Mouse (Mus musculus): ENCODE results near the gene Arfrp1. TPM values are rescaled to one million over a fixed set of nuclear protein-coding genes. Genes with fewer than 3 reads are reported as not detected.

The Arfrp1 gene
- polyA plus RNA-seq, 2 experiments, result 14.8 to 21.1 TPM

DNA sequence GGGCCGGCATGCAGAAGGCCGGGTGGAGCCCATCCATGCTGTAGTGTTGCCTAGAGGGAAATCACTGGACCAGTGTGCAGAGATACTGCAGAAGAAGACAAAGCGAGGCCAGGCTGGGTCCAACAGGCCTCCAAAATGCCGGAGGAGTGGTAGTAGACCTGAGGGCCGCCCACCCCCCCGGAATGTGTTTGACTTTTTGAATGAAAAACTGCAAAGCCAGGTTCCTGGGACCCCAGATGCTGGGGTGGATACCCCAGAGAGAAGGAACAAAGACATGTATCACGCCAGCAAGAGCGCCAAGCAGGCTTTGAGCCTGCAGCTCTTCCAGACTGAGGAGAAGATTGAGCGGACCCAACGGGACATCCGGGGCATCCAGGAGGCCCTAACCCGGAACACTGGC is 14.6 kb upstream of the Arfrp1 start, which contains the start of gene Lime1:
Gene Lime1, plus strand, starts transcription at position 301 of the 400 bp plus-strand sequence.
- no peak for TF ChIP-seq EP300 (IDR thresholded peaks at IDR 0.05; ENCODE audit: low read depth)
- TF ChIP-seq CTCF (IDR thresholded peaks at IDR 0.05; ENCODE audit: low read depth), result no peak
- 85% methylated on average over 12 of the region's 12 CpGs for WGBS (ENCODE audit: insufficient replicate concordance)
- no peak within 1 kb of the TSS for H3K4me2 ChIP-seq (ENCODE audit: low read depth)
- H3K4me1 ChIP-seq (replicated peaks; ENCODE audit: control insufficient read depth in 2 of 2, insufficient read depth in 2 of 2, low read length in 1 of 2), result 0 out of 4 replicates have a peak, but pooled peaks cover 0 to 2% of the 10 kb centered on the region in 2 experiments
- H3K27ac ChIP-seq, result no peak within 1 kb of the TSS
- H3K9me3 ChIP-seq (ENCODE audit: control insufficient read depth, low read length), result no peaks in the 10 kb centered on the region
- peaks cover 24% of the 10 kb centered on the region for H3K36me3 ChIP-seq (replicated peaks; ENCODE audit: control insufficient read depth, insufficient read depth, low read depth)
- no peak within 1 kb of the TSS for H3K9ac ChIP-seq (replicated peaks)
- H3K4me3 ChIP-seq (ENCODE audit: insufficient read depth in 1 of 2, low read depth in 2 of 2, low read length in 2 of 2), result no peak within 1 kb of the TSS
- ATAC-seq (ENCODE audit: insufficient read depth) (no peak), DNase-seq (ENCODE audit: low read depth in 3 of 3, low spot score in 3 of 3) (no peak)
- no peaks in the 10 kb centered on the region for H3K27me3 ChIP-seq (ENCODE audit: control insufficient read depth, insufficient read depth, low read length)

- Histone ChIP-seq H3K9me3 (ENCODE audit: control insufficient read depth, low read length) (no peaks in the 10 kb centered on the region), H3K4me3 (ENCODE audit: insufficient read depth in 1 of 2, low read depth in 2 of 2, low read length in 2 of 2) (no peak overlapping the region), H3K4me2 (ENCODE audit: low read depth) (no peak overlapping the region), H3K27me3 (ENCODE audit: control insufficient read depth, insufficient read depth, low read length) (no peaks in the 10 kb centered on the region), H3K36me3 (replicated peaks; ENCODE audit: control insufficient read depth, insufficient read depth, low read depth) (peaks cover 24% of the 10 kb centered on the region), H3K4me1 (replicated peaks; ENCODE audit: control insufficient read depth in 2 of 2, insufficient read depth in 2 of 2, low read length in 1 of 2) (peaks cover under 1 to 4% of the 10 kb centered on the region in 2 experiments; a peak in 3 of 4 replicates), H3K27ac (no peak overlapping the region), H3K9ac (replicated peaks) (no peak overlapping the region)
- WGBS (ENCODE audit: insufficient replicate concordance), result 74% methylated on average over 5 of the region's 5 CpGs
- DNase-seq (ENCODE audit: low read depth in 3 of 3, low spot score in 3 of 3), result no peak
- no peak for ATAC-seq (ENCODE audit: insufficient read depth)
- no peak for TF ChIP-seq CTCF (IDR thresholded peaks at IDR 0.05; ENCODE audit: low read depth)
- no peak for TF ChIP-seq EP300 (IDR thresholded peaks at IDR 0.05; ENCODE audit: low read depth)
These were observed 13.5 kb upstream of the Arfrp1 start for GRCm38 (mm10) chr2:181378701-181379100.

- TF ChIP-seq EP300 (IDR thresholded peaks at IDR 0.05; ENCODE audit: low read depth), result no peak
- TF ChIP-seq CTCF (IDR thresholded peaks at IDR 0.05; ENCODE audit: low read depth), result no peak
- no peaks in the 10 kb centered on the region for H3K9me3 ChIP-seq (ENCODE audit: control insufficient read depth, low read length)
- H3K9ac ChIP-seq (replicated peaks), result no peak overlapping the region; the same call in 1 of the 2 replicates
- H3K4me3 ChIP-seq (ENCODE audit: insufficient read depth in 1 of 2, low read depth in 2 of 2, low read length in 2 of 2), result no peak overlapping the region
- peaks cover 20% of the 10 kb centered on the region for H3K36me3 ChIP-seq (replicated peaks; ENCODE audit: control insufficient read depth, insufficient read depth, low read depth)
- peaks cover 3 to 6% of the 10 kb centered on the region in 2 experiments; a peak in 3 of 4 replicates for H3K4me1 ChIP-seq (replicated peaks; ENCODE audit: control insufficient read depth in 2 of 2, insufficient read depth in 2 of 2, low read length in 1 of 2)
- DNase-seq (ENCODE audit: low read depth in 3 of 3, low spot score in 3 of 3) (no peak), ATAC-seq (ENCODE audit: insufficient read depth) (no peak)
- no peak overlapping the region for H3K27ac ChIP-seq
- no peak overlapping the region for H3K4me2 ChIP-seq (ENCODE audit: low read depth)
- no peaks in the 10 kb centered on the region for H3K27me3 ChIP-seq (ENCODE audit: control insufficient read depth, insufficient read depth, low read length)
- WGBS (ENCODE audit: insufficient replicate concordance), result 32% methylated on average over 2 of the region's 2 CpGs
These were observed 12.0 kb upstream of the Arfrp1 start for GRCm38 (mm10) chr2:181377230-181377629.

- Histone ChIP-seq H3K9ac (replicated peaks) (no peak overlapping the region), H3K36me3 (replicated peaks; ENCODE audit: control insufficient read depth, insufficient read depth, low read depth) (peaks cover 20% of the 10 kb centered on the region), H3K4me1 (replicated peaks; ENCODE audit: control insufficient read depth in 2 of 2, insufficient read depth in 2 of 2, low read length in 1 of 2) (peaks cover 3 to 6% of the 10 kb centered on the region in 2 experiments; a peak in 3 of 4 replicates), H3K4me2 (ENCODE audit: low read depth) (no peak overlapping the region), H3K9me3 (ENCODE audit: control insufficient read depth, low read length) (no peaks in the 10 kb centered on the region), H3K27ac (no peak overlapping the region), H3K4me3 (ENCODE audit: insufficient read depth in 1 of 2, low read depth in 2 of 2, low read length in 2 of 2) (no peak overlapping the region), H3K27me3 (ENCODE audit: control insufficient read depth, insufficient read depth, low read length) (no peaks in the 10 kb centered on the region)
- WGBS (ENCODE audit: insufficient replicate concordance), result 75% methylated on average over 2 of the region's 2 CpGs
- TF ChIP-seq EP300 (IDR thresholded peaks at IDR 0.05; ENCODE audit: low read depth), result no peak
- peak; percentile 57; the same call in 1 of the 2 replicates for TF ChIP-seq CTCF (IDR thresholded peaks at IDR 0.05; ENCODE audit: low read depth)
- peak in 1 of 3 experiments; percentile 38 for DNase-seq (ENCODE audit: low read depth in 3 of 3, low spot score in 3 of 3)
- no peak for ATAC-seq (ENCODE audit: insufficient read depth)
These were observed 10.6 kb upstream of the Arfrp1 start for GRCm38 (mm10) chr2:181375787-181376186.

- no peak for DNase-seq (ENCODE audit: low read depth in 3 of 3, low spot score in 3 of 3)
- H3K4me2 ChIP-seq (ENCODE audit: low read depth), result no peak overlapping the region
- H3K27ac ChIP-seq, result no peak overlapping the region
- no peaks in the 10 kb centered on the region for H3K9me3 ChIP-seq (ENCODE audit: control insufficient read depth, low read length)
- 85% methylated on average over 5 of the region's 5 CpGs for WGBS (ENCODE audit: insufficient replicate concordance)
- no peak for ATAC-seq (ENCODE audit: insufficient read depth)
- no peak overlapping the region for H3K4me3 ChIP-seq (ENCODE audit: insufficient read depth in 1 of 2, low read depth in 2 of 2, low read length in 2 of 2)
- H3K36me3 ChIP-seq (replicated peaks; ENCODE audit: control insufficient read depth, insufficient read depth, low read depth), result peaks cover 4% of the 10 kb centered on the region
- no peak overlapping the region for H3K9ac ChIP-seq (replicated peaks)
- peaks cover 11 to 19% of the 10 kb centered on the region in 2 experiments for H3K4me1 ChIP-seq (replicated peaks; ENCODE audit: control insufficient read depth in 2 of 2, insufficient read depth in 2 of 2, low read length in 1 of 2)
- TF ChIP-seq EP300 (IDR thresholded peaks at IDR 0.05; ENCODE audit: low read depth) (no peak), CTCF (IDR thresholded peaks at IDR 0.05; ENCODE audit: low read depth) (peak; percentile 45)
- no peaks in the 10 kb centered on the region for H3K27me3 ChIP-seq (ENCODE audit: control insufficient read depth, insufficient read depth, low read length)
These were observed 4.8 kb upstream of the Arfrp1 start for GRCm38 (mm10) chr2:181370001-181370400.
